In genomic region chr3:100568443-100569390, GRCm38 (mm10) we compare ENCODE assay signal across 9 mouse cellular contexts.
DNase-seq lines count a peak whose midpoint lies in the region; ATAC-seq lines count a peak whose summit lies in the region.
"Had no signal": no experiment of that assay in that cellular context is flagged by ENCODE, and none has a peak within 500 bp of the region (broad histone marks: within the 10 kb centered on the region; RNA-seq: fewer than 3 reads in every experiment).

No protein-coding gene starts in this region.

- H3K4me3 ChIP-seq in forebrain, embryonic 15.5 days, result no peak overlapping the region
- no peak overlapping the region for H3K4me3 ChIP-seq in forebrain, embryonic 11.5 days (ENCODE audit: low read depth, low read length)
- no peak overlapping the region for H3K4me3 ChIP-seq in hindbrain, embryonic 16.5 days (ENCODE audit: low read length)
- H3K4me3 ChIP-seq: limb, embryonic 12.5 days had no signal

- no peaks in the 10 kb centered on the region for H3K9me3 ChIP-seq in forebrain, embryonic 15.5 days
- no peaks in the 10 kb centered on the region for H3K9me3 ChIP-seq in forebrain, embryonic 11.5 days (ENCODE audit: control insufficient read depth, low read length)
- no peaks in the 10 kb centered on the region for H3K9me3 ChIP-seq in hindbrain, embryonic 16.5 days (ENCODE audit: control insufficient read depth, low read length)
- H3K9me3 ChIP-seq: limb, embryonic 12.5 days had no signal

- no peak for DNase-seq in forebrain, embryonic 11.5 days (ENCODE audit: low spot score)
- peak; percentile 36 for DNase-seq in thymus, postnatal 0 days (ENCODE audit: low spot score)
- DNase-seq in thymus, postnatal 10 days (ENCODE audit: low spot score in 2 of 2), result no peak
- DNase-seq in ovary, postnatal 14 days (ENCODE audit: low spot score), result no peak
- DNase-seq in ovary, adult 18-20 months (ENCODE audit: low spot score), result no peak
- DNase-seq in right cerebral cortex, adult 2 months (ENCODE audit: low spot score in 2 of 2), result no peak

- no peaks in the 10 kb centered on the region for H3K27me3 ChIP-seq in forebrain, embryonic 15.5 days
- H3K27me3 ChIP-seq in forebrain, embryonic 11.5 days (ENCODE audit: control insufficient read depth, insufficient read depth, low read length), result no peaks in the 10 kb centered on the region
- no peaks in the 10 kb centered on the region for H3K27me3 ChIP-seq in hindbrain, embryonic 16.5 days (replicated peaks; ENCODE audit: control insufficient read depth, insufficient read depth, low read length)
- H3K27me3 ChIP-seq: limb, embryonic 12.5 days had no signal

- peak; percentile 43; the same call in 1 of the 2 replicates for ATAC-seq in forebrain, embryonic 15.5 days (replicated peaks)
- no peak for ATAC-seq in forebrain, embryonic 11.5 days (replicated peaks; ENCODE audit: low FRiP score)
- peak; percentile 64 for ATAC-seq in hindbrain, embryonic 16.5 days

- no peak overlapping the region for H3K27ac ChIP-seq in forebrain, embryonic 15.5 days (replicated peaks)
- no peak overlapping the region for H3K27ac ChIP-seq in forebrain, embryonic 11.5 days (ENCODE audit: low read depth, low read length)
- H3K27ac ChIP-seq in hindbrain, embryonic 16.5 days (ENCODE audit: low read depth, low read length), result no peak overlapping the region
- H3K27ac ChIP-seq: limb, embryonic 12.5 days had no signal

- H3K9ac ChIP-seq in forebrain, embryonic 15.5 days (replicated peaks), result no peak overlapping the region
- no peak overlapping the region for H3K9ac ChIP-seq in forebrain, embryonic 11.5 days (ENCODE audit: low read length)
- no peak overlapping the region for H3K9ac ChIP-seq in hindbrain, embryonic 16.5 days (ENCODE audit: low read depth, low read length)
- H3K9ac ChIP-seq: limb, embryonic 12.5 days had no signal

- H3K4me2 ChIP-seq in forebrain, embryonic 15.5 days (replicated peaks), result no peak overlapping the region
- H3K4me2 ChIP-seq in forebrain, embryonic 11.5 days (ENCODE audit: low read depth, low read length, severe bottlenecking), result no peak overlapping the region
- no peak overlapping the region for H3K4me2 ChIP-seq in hindbrain, embryonic 16.5 days (ENCODE audit: low read length)
- H3K4me2 ChIP-seq: limb, embryonic 12.5 days had no signal

- H3K4me1 ChIP-seq in forebrain, embryonic 15.5 days, result no peaks in the 10 kb centered on the region
- no peaks in the 10 kb centered on the region for H3K4me1 ChIP-seq in forebrain, embryonic 11.5 days (replicated peaks; ENCODE audit: control insufficient read depth, insufficient read depth, low read length)
- no peaks in the 10 kb centered on the region for H3K4me1 ChIP-seq in hindbrain, embryonic 16.5 days (ENCODE audit: control insufficient read depth, insufficient read depth, low read depth, low read length)
- H3K4me1 ChIP-seq: limb, embryonic 12.5 days had no signal

- 0 out of 2 replicates have a peak, but pooled peaks cover 5% of the 10 kb centered on the region for H3K36me3 ChIP-seq in forebrain, embryonic 15.5 days
- H3K36me3 ChIP-seq in forebrain, embryonic 11.5 days (ENCODE audit: control insufficient read depth, insufficient read depth, low read length), result no peaks in the 10 kb centered on the region
- H3K36me3 ChIP-seq in hindbrain, embryonic 16.5 days (ENCODE audit: control insufficient read depth, insufficient read depth, low read length), result peaks cover 2% of the 10 kb centered on the region; the same call in 1 of the 2 replicates

- WGBS in forebrain, embryonic 15.5 days, result 87% methylated on average over 13 of the region's 13 CpGs
- 88% methylated on average over 13 of the region's 13 CpGs for WGBS in forebrain, embryonic 11.5 days
- WGBS in hindbrain, embryonic 16.5 days, result 85% methylated on average over 13 of the region's 13 CpGs
